Mouse (Mus musculus) olfactory bulb, adult 2 months (tissue): ENCODE data around the gene Rap1gap.

Experiments
- CTCF ChIP-seq: fragments of 200-500 bp; IDR thresholded peaks from 2 replicates; pipeline ENCODE4 v1.5.1; 2012; ENCODE audit warnings: low read depth, mild to moderate bottlenecking, low read length, moderate library complexity; ENCODE audit not compliant: insufficient read depth
- POLR2A ChIP-seq: fragments of 200-500 bp; IDR thresholded peaks from 2 replicates; pipeline ENCODE4 v1.6.1; 2012; ENCODE audit warnings: mild to moderate bottlenecking, low read depth, low read length, moderate library complexity; ENCODE audit not compliant: insufficient read depth

- TF ChIP-seq POLR2A (no peak), CTCF (no peak)
These were observed 79.3 kb downstream of the Rap1gap start for GRCm38 (mm10) chr4:137743791-137744190.
